Mouse (Mus musculus): ENCODE data around the gene Cdc42ep2.
A peak's percentile ranks its signal among the peaks of the same experiment; 100 is the strongest.

Gene Cdc42ep2

DNA sequence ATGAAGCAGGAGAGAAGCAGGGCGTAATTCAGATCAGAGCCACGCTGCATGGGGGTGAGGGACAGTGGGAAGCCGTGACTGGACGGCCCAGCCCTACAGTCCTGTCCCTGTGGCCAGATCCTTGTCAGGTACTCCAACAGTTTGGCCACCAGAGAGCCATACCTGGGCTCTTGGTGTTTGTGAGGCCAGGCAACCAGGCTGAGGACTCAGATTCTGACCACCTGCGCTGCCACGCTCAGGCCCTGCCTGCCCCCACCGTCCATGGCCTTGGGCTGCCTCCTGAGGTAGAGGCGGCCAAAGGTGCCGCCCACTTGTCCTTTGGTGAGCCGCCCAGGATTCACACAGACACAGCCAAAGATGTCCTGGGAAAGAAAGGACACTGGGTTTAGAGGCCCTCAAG, 16.0 kb upstream of the Cdc42ep2 start:
- no peak for DNase-seq (ENCODE audit: low spot score)

DNA sequence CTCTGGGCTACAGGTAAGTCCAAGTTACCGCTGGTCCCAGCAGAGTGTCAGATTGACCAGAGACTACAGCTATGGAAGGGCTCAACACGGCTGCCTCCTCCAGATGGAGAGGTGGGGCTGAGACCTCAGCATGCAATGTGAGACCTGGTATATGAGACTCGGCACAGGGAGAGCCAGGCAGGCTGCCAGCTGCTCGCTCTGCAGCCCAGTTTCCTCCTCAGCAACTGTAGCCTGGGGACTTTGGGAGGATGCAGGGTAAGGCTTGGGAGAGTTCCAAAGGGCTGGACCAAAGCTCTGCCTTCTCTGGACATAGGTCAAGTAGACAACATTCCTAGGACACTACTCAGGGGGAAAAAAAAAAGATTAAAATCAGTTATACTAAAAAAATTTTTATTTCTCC, 15.6 kb upstream of the Cdc42ep2 start:
- DNase-seq (ENCODE audit: low spot score): no peak

DNA sequence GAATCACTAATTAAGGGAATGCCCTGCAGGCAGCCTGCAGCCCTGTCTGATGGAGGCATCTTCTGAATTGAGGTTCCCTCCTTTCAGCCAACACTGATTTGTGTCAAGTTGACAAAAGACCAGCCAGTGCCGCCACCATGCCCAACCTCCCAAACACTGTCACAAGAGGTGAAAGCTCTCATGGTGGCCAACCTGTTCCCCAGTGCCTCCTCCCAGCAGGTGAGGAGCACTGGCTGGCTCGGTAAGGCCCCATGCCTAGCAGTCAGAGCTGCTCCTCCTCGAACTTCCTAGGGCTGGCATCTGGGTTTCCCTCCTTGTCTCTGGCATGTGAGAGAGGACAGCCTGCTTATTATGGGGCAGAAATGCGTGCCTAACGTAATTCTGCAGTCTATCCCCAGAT, 15.1 kb upstream of the Cdc42ep2 start:
- DNase-seq (ENCODE audit: low spot score): no peak

DNA sequence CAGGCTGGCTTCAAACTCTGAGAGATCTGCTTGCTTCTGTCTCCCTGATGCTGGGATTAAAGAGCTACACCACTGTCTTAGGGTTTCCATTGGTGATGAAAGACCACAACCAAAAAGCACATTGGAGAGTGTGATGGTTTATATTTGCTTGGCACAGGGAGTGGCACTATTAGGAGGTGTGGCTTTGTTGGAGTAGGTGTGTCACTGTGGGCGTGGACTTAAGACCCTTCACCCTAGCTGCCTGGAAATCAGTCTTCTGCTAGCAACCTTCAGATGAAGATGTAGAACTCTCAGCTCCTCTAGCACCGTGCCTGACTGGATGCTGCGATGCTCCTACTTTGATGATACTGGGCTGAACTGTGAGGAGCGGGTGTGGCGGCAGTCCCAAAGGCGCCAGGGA, 13.9 kb upstream of the Cdc42ep2 start:
- DNase-seq (ENCODE audit: low spot score): no peak

DNA sequence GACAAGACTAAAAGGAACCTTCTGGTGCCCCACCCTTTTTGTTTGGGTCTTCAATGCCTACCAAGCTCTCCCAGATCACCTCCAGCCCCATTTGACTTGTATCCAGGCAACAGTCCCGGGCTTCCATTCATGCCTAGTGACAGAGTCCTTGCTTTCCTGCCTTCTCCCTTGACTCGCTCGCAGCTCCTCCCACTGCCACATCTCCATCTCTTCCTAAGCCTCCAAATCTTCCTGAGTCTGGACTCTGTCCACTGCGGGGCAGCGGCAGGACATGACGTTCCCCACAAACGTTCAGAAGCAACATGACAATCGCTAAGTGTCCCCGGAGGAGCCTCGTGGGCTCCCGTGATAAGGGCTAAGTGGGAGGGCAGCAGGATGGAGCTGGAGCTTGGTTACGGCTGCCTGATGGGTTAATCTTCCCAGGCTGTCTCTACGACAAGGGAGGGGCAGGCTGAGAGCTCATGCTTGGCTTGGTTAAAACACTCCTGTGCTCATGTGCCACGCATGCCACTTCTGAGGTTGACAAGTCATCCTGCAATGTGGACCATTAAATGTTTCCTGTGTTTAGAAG, 13.3 kb upstream of the Cdc42ep2 start:
- no peak for DNase-seq (ENCODE audit: low spot score)

DNA sequence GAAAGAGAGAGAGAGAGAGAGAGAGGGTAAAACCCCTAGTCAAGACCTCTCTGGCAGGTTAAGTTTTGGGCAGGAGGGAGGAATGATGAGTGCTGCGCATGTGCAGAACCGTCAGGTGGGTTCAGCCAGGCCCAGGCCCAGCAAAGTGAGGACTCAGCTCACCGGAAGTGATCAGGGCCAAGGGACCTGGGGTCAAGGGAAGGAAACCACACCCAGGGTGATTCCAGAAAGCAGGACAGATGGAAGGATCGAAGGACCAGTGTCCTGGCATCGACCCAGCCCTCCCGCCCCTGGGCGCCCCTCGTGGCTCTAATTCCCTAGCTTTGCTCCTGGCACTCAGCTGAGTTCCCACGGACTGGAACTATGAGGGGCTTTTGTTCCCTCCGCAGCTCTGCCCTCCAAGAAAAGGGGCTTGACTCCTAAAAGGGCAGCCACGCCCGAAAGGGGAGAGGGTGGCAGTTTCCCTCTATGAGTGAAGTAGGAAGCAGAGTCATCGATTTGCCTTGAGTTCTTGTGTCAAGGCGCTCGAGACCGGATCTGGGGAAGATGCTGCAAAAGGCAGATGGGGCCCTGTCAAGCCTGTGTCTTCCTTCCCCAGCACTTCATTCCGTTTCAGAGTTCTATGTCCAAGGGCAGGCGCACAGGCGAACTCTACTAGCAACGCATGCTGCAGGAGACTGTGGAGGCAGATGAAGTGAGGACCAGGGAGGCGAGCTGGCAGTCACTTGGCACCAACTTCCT, 12.6 kb upstream of the Cdc42ep2 start:
- DNase-seq (ENCODE audit: low spot score): no peak

DNA sequence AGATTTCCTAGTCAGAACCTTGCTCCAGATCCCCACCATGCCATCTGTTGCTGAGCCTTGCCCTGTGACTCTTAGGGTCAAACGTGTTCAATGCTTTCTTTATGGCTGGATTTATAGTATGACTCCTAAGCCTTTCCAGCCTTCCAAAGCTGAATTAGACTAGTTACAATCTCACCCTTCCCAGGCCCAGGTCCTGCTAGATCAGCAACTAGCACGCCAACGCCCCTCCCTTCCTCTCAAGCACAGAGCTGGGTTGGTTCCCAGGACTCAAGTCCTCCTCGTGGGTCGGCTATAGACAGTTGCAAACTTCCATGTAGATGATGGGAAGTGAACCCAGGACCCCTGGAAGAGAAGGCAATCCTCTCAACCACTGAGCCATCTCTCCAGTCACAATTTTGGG, 11.1 kb upstream of the Cdc42ep2 start:
- no peak for DNase-seq (ENCODE audit: low spot score)

DNA sequence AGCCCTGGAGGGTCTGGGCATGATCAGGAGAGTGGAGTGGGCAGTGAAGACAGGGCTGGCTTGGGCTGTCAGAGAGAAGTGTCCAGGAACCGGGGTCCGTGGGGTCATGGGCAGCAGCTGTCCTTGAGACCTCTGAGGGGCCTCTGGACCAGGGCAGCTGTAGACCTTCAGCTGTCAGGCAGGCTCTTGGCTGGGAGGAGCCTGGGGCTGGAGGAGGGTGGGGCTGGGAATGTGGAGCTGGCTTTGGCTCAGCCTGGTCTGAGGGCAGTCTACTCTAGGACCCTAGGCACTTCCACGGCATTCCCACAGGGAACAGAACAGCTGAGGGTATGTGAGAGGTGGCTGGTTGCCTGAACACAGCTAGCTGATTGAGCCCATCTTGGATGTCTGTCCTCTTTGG, 10.7 kb upstream of the Cdc42ep2 start:
- no peak for DNase-seq (ENCODE audit: low spot score)

DNA sequence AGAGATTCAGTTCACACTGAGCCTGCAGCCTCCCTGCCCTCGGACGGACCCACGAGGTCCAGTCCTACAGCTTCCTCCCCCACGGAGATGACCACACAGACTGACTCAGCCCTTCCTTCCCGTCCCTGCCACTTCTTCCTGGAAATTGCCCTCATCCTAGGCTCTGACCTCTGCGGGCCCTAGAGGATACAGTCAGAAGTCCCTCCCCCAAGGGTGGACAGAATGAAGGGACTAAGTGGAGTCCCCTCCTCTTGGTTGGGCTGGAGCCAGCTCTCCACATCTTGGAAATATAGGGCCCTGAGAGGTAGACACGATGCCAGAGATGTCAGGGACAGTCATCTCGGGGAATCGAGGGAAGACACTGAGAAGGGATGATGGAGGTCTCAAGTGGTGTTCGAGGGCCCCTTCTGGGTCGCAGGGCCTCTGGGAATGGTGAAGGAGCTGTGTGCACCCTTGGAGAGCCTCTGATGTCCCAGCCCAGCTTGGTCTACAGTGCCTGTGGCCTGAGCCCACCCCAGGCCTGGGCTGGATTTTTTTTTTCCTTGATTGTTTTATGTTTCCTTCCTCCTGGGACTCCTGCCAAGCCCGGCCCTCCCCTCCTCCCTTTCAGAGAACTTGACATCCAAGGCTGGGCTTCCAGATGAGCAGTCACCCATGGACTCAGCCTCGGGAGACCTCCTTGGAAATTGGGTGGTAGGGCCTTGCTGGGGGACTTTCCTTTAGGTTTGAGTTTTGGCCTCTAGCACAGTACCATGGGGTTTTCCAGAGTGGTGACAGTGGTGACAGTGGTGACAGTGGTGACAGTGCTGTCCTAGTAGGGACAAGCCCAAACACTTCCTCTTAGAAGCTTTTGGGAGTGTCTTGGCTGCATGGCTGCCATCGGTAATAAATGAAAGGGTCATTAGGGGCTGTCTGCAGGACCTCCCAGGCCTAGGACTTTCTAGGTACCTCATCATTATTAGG, 5.3 kb upstream of the Cdc42ep2 start:
- no peak for DNase-seq (ENCODE audit: low spot score)

DNA sequence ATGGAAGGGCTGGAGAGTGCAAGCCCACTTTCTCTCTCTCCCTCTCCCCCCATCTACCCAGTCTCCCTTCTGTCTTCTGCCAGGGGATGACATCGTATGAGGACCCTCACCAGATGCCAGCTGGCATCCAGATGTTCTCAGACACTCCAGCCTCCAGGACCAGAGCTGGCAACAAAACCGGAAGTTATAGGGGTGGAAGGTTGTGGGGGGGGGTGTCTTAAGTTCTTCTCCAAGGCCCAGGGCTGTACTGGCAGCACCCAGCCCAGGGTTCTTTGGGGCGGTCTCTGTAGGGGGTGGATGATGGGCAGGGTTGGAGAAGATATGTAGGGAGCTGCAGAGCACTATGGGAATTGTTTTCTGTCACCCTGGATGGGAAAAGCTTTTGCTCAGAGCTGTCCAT, 3.9 kb upstream of the Cdc42ep2 start:
- DNase-seq (ENCODE audit: low spot score): no peak

DNA sequence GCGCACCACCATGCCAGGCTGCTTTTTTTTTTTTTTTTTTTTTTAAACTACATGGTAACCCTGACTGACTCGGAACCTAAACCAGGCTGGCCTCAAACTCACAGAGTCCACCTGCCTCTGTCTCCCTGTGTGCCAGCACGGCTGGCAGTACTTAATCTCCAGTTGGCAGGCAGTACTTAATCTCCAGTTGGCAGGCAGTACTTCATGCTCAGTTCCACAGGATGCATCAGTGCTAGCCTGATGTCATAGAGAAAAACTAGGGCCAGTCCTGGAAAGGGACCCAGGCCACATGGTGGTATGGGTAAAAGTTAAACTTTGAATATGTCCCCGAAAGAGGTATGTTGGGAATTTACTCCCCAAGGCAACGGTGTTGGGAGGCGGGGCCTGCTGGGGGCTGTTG, 3.5 kb upstream of the Cdc42ep2 start:
- DNase-seq (ENCODE audit: low spot score): no peak

DNA sequence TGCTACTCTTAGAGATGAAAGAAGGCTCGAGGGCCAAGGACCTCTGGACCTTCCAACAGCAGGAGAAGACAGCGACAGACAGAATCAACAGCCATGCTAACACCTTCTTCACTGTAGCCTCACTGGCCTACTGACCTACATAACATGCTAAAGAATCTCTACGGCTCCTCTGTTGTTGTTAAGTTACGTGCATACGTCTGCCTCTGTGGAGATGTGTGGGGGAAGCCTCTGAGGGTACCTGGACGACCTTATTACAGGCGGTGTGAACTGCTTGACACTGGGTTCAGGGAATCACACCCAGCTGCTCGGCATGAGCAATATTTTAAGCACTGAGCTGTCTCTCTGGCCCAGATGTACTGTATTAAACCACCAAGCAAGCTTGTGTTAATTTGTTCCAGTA, 2.9 kb upstream of the Cdc42ep2 start:
- no peak for DNase-seq (ENCODE audit: low spot score)

DNA sequence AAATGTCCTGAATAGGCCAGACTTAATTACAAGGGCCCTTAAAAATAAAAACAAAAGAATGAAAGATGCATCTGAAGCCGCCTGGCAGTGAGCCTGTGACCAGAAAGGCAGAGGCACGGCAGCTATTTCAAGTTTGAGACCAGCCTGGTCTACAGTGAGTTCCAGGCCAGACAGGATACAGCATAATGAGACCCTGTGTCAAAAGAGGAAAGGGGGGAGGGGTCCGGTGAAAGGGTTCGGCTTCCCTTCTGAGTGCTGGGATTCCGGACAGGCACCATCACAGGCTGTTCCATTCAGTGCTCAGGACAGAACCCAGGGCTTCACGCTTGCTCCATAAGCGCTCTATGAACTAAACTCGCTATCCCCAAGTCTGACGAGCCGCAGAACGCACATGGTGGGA, 2.4 kb upstream of the Cdc42ep2 start:
- no peak for DNase-seq (ENCODE audit: low spot score)

DNA sequence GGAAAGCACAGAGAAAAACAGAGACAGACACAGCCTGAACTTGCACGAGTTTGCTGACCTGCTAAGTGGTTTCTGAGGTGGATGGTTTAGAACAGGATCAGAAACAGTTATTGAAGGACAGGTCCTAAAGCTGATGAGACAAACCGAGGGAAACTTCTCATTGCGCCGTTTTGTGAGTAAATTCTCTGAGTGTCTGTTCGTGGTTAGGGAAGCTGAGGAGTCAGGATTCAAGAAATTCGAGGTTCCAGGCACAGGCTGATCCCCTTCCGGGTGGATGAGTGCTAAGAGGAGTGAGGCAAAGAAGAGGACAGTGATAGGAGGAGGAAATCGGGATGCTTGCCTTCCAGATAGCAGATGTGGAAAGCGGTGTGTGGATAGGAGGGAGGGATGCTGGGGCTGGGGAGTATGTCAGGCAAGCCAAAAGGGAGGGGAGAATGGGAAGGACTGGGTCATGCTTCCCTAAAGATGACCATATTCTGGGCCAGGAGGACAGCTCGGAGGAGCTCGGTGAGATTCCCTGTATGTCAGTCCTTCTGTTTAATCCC, 767 bp upstream of the Cdc42ep2 start:
- no peak for DNase-seq (ENCODE audit: low spot score)

DNA sequence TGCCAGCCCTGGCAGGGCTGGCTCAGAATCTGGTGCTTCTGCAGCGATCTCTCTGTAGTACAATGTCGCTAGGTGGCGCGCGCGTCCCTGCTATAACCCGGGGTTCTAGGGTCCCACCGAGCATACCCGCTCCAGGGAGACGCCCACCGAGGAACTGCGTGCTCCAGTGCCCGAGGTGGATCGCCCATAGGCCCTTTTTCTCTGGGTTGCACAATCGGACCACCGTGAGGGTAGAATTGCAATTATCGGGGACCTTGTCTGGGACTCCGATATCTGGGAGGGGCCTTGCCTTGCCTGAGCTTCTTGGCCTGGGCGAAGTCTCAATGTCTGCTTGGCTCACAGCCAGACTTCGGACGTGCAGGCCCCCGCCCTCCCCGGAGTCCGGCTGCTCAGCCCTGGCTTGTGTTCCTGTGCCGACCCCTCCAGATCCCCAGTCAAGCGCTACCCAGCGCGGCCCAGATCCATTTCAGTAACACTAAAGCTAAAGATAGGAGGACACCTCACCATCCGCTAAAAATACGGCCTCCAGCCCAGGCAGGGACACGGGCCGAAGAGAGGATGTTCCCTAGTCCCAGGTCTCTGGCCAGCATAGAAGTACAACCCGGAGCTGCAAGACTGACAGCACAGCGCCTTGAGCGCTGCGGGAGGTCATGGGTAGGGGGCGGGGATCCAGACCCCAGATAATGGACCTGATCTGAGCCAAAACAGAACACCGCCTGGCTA, 465 bp downstream of the Cdc42ep2 start:
- peak; percentile 81 for DNase-seq (ENCODE audit: low spot score)

DNA sequence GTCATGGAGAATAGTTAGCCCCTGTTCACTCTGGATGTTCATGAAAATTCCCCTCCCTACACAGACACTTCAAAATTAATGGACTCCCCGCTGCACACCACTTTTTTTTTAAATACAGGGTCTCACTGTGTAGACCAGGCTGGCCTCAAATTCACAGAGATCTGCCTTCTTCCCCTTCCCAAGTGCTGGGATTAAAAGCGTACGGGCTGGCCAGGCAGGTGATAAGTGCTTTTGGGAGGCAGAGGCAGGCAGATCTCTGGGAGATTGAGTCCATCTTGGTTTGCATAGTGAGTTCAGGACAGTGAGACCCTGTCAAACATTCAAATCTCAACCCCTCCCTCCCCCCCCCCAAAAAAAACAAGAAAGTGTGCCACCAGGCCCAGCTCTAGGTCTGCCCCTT, 1.7 kb downstream of the Cdc42ep2 start:
- DNase-seq (ENCODE audit: low spot score): no peak

DNA sequence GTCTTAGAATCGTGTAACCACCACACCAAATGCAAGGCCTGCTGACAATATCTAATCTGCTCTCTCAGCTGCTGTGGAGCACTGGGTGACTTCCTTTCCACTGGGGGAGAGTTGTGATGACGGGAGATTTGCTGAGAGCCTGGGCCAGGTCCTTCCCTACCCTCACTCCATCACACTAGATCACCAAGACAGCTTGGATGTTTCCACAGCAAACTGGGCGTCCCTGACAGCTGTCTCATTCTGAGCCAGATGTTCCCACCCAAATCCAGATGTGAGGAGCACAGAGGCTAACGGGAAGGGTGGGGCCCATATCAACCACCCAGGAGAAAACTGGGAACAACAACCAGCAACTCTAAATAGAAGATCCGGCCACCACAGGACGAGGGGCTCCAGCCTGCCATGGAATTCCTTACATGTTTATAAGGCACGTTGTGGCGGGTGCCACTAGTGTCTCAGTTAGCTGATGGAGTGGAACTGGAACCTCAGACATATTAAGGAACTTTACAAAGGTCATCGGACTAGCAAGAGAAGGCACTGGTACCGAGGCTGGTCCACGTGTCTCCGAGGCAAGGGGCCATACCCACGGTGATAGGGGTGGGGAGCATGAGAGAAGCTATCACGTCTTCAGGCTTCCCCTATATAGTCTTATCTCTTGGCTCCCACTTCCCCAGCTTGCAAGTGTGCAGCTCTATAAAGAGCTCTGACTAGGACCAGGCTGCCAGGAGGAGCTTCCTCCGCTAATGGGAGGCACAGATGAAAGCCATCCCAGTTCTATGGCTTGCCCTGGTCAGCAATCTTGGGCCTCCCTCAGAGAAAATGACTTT, 2.3 kb downstream of the Cdc42ep2 start:
- DNase-seq (ENCODE audit: low spot score): no peak

DNA sequence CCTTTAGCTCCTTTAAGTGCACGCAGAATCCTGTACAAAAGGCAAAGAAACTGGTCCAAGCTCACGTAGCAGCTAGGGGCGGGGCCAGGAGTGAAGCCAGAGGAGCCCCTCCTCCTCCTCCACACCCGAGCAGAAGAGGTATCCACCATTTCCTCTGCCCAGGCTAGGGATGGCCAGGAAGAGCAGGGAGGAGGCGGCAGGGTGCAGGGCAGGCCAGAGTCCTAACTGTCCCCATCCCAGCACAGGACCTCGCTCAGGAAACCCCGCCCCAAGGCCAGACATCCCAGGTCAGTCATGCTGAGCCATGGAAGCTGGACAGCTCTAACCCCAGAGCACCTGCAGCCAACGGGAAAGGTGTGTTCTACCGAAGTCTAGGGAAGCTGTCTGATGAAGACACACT, 2.9 kb downstream of the Cdc42ep2 start:
- DNase-seq (ENCODE audit: low spot score): no peak

DNA sequence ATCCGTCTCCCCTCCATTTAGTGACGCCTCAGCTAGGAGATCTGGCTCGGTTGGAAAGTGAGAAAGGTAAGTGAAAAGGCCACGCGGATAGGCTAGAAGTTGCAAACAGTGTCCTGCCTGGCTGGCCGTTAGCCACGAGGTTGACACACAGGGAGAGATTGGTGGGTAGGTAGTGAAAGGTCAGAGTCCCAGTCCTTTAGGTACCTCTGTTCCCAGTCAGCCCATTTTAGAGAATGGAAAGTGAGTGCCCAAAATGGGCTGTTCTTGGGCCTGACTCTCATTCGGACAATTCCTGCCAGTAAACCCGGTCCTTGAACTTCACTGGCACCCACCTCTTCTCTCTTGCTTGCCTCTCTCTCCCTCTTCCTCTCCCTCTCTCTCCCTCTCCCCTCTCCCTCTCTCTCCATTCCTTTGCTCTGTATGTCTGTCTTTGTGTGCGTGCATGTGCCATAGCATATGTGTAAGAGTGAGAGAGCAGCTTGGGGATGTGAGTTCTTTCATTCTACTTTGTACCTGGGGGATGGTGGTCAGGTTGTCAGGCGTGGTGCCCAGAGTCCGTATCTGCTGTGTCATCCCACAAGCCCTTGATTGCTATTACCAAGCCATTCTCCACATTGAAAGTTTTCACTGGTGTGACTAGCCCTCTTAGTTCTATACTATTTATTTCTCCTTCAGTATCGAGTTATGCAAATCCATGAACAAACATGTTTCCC, 11.5 kb downstream of the Cdc42ep2 start, which contains the start of gene Dpf2:
Gene Dpf2, minus strand, starts transcription at position 4 of the 713 bp plus-strand sequence.
- no peak for DNase-seq (ENCODE audit: low spot score)
